Mouse (Mus musculus) liver, embryonic 14.5 days (tissue): ENCODE results near the gene Cacna1c.

Experiments
- CTCF ChIP-seq: IDR thresholded peaks from 2 replicates; pipeline ENCODE4 v1.5.1; 2016; ENCODE audit warnings: antibody characterized with exemption, low read depth, control low read depth
- EP300 ChIP-seq: IDR thresholded peaks from 2 replicates; pipeline ENCODE4 v1.6.1; 2016; ENCODE audit warnings: antibody characterized with exemption, low read depth

DNA sequence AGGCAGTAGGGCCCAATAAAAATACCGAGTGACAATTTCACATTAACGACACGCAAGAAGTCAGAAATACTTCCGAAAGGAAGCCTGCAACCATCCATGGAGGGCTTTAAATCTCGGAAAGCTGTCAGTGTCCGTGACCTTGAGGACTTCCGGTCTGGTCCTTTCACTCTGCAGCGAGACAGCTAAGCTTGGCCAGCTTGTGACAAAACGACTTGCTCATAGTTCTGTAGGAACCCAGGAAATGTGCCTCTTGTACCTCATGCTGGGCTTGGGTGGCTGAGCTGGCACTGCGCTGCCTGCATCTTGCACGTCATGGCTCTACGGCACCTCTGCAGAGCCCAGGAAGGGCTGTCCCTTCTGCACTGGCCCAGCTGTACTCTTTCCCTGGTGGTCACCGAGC, 348.5 kb downstream of the Cacna1c start:
- TF ChIP-seq CTCF (no peak), EP300 (no peak)
